Mouse (Mus musculus): ENCODE data around the gene Myo9a. TPM values are rescaled to one million over a fixed set of nuclear protein-coding genes. Genes with fewer than 3 reads are reported as not detected.
"Not testable (repeated sequence)": the region's sequence is repeated elsewhere in the genome, so short reads cannot be mapped to it uniquely, and the experiment has no call there.

Myo9a gene
- polyA plus RNA-seq, 1 experiment: 4.1 TPM

- WGBS: 86% methylated on average over 8 of the region's 8 CpGs
Measured at GRCm38 (mm10) chr9:59952515-59953070, 201.9 kb downstream of the Myo9a start.

GRCm38 (mm10) chr9:59953556-59953955 lies 202.9 kb downstream of the Myo9a start:
- Histone ChIP-seq H3K27me3 (ENCODE audit: control insufficient read depth, insufficient read depth, low read length) (no peaks in the 10 kb centered on the region), H3K27ac (ENCODE audit: control insufficient read depth, insufficient read depth, low read length) (no peak overlapping the region), H3K4me1 (replicated peaks; ENCODE audit: control insufficient read depth, insufficient read depth, low read length) (no peaks in the 10 kb centered on the region), H3K36me3 (ENCODE audit: control insufficient read depth, insufficient read depth, low read length) (no peaks in the 10 kb centered on the region), H3K4me3 (ENCODE audit: control insufficient read depth, insufficient read depth, low read length) (no peak overlapping the region)
- 83% methylated on average over 7 of the region's 7 CpGs for WGBS
- DNase-seq: no peak
- TF ChIP-seq CTCF (IDR thresholded peaks at IDR 0.05; ENCODE audit: borderline replicate concordance, control insufficient read depth, extremely low read depth, insufficient read depth, low read length, poor library complexity) (no peak), POLR2A (IDR thresholded peaks at IDR 0.05; ENCODE audit: control insufficient read depth, extremely low read depth, insufficient read depth, low read length, poor library complexity) (no peak)

More at GRCm38 (mm10) chr9:59952515-59953070, 201.9 kb downstream of the Myo9a start:
- Histone ChIP-seq H3K27me3 (ENCODE audit: control insufficient read depth, insufficient read depth, low read length) (no peaks in the 10 kb centered on the region), H3K36me3 (ENCODE audit: control insufficient read depth, insufficient read depth, low read length) (no peaks in the 10 kb centered on the region), H3K4me1 (replicated peaks; ENCODE audit: control insufficient read depth, insufficient read depth, low read length) (no peaks in the 10 kb centered on the region), H3K4me3 (ENCODE audit: control insufficient read depth, insufficient read depth, low read length) (no peak overlapping the region), H3K27ac (ENCODE audit: control insufficient read depth, insufficient read depth, low read length) (no peak overlapping the region)
- no peak for DNase-seq
- no peak for TF ChIP-seq CTCF (IDR thresholded peaks at IDR 0.05; ENCODE audit: borderline replicate concordance, control insufficient read depth, extremely low read depth, insufficient read depth, low read length, poor library complexity)
- TF ChIP-seq POLR2A (IDR thresholded peaks at IDR 0.05; ENCODE audit: control insufficient read depth, extremely low read depth, insufficient read depth, low read length, poor library complexity): no peak

- WGBS: 86% methylated on average over 3 of the region's 3 CpGs
- TF ChIP-seq CTCF (IDR thresholded peaks at IDR 0.05; ENCODE audit: borderline replicate concordance, control insufficient read depth, extremely low read depth, insufficient read depth, low read length, poor library complexity): no peak
- TF ChIP-seq POLR2A (IDR thresholded peaks at IDR 0.05; ENCODE audit: control insufficient read depth, extremely low read depth, insufficient read depth, low read length, poor library complexity): no peak
- DNase-seq: no peak
- no peaks in the 10 kb centered on the region for H3K36me3 ChIP-seq (ENCODE audit: control insufficient read depth, insufficient read depth, low read length)
- H3K4me1 ChIP-seq (replicated peaks; ENCODE audit: control insufficient read depth, insufficient read depth, low read length): no peaks in the 10 kb centered on the region
- no peaks in the 10 kb centered on the region for H3K27me3 ChIP-seq (ENCODE audit: control insufficient read depth, insufficient read depth, low read length)
- no peak overlapping the region for H3K27ac ChIP-seq (ENCODE audit: control insufficient read depth, insufficient read depth, low read length)
- H3K4me3 ChIP-seq (ENCODE audit: control insufficient read depth, insufficient read depth, low read length): no peak overlapping the region
Measured at GRCm38 (mm10) chr9:59955199-59955598, 204.5 kb downstream of the Myo9a start.

- DNase-seq: no peak
- Histone ChIP-seq H3K27me3 (ENCODE audit: control insufficient read depth, insufficient read depth, low read length) (no peaks in the 10 kb centered on the region), H3K4me1 (replicated peaks; ENCODE audit: control insufficient read depth, insufficient read depth, low read length) (no peaks in the 10 kb centered on the region), H3K27ac (ENCODE audit: control insufficient read depth, insufficient read depth, low read length) (no peak overlapping the region), H3K36me3 (ENCODE audit: control insufficient read depth, insufficient read depth, low read length) (no peaks in the 10 kb centered on the region), H3K4me3 (ENCODE audit: control insufficient read depth, insufficient read depth, low read length) (no peak overlapping the region)
- TF ChIP-seq POLR2A (IDR thresholded peaks at IDR 0.05; ENCODE audit: control insufficient read depth, extremely low read depth, insufficient read depth, low read length, poor library complexity): no peak
- TF ChIP-seq CTCF (IDR thresholded peaks at IDR 0.05; ENCODE audit: borderline replicate concordance, control insufficient read depth, extremely low read depth, insufficient read depth, low read length, poor library complexity): no peak
- WGBS: 93% methylated on average over 6 of the region's 6 CpGs
Measured at GRCm38 (mm10) chr9:59955692-59956091, 205.0 kb downstream of the Myo9a start.

GRCm38 (mm10) chr9:59956496-59956895 lies 205.8 kb downstream of the Myo9a start:
- H3K27me3 ChIP-seq (ENCODE audit: control insufficient read depth, insufficient read depth, low read length): no peaks in the 10 kb centered on the region
- no peak for TF ChIP-seq POLR2A (IDR thresholded peaks at IDR 0.05; ENCODE audit: control insufficient read depth, extremely low read depth, insufficient read depth, low read length, poor library complexity)
- TF ChIP-seq CTCF (IDR thresholded peaks at IDR 0.05; ENCODE audit: borderline replicate concordance, control insufficient read depth, extremely low read depth, insufficient read depth, low read length, poor library complexity): no peak
- no peaks in the 10 kb centered on the region for H3K36me3 ChIP-seq (ENCODE audit: control insufficient read depth, insufficient read depth, low read length)

GRCm38 (mm10) chr9:59958115-59958514 lies 207.4 kb downstream of the Myo9a start:
- H3K27ac ChIP-seq (ENCODE audit: control insufficient read depth, insufficient read depth, low read length); H3K27me3 ChIP-seq (ENCODE audit: control insufficient read depth, insufficient read depth, low read length); DNase-seq; H3K4me1 ChIP-seq (replicated peaks; ENCODE audit: control insufficient read depth, insufficient read depth, low read length); H3K36me3 ChIP-seq (ENCODE audit: control insufficient read depth, insufficient read depth, low read length); H3K4me3 ChIP-seq (ENCODE audit: control insufficient read depth, insufficient read depth, low read length): not testable (repeated sequence)
- 84% methylated on average over 1 of the region's 1 CpGs for WGBS

More at GRCm38 (mm10) chr9:59956496-59956895, 205.8 kb downstream of the Myo9a start:
- 70% methylated on average over 6 of the region's 6 CpGs for WGBS
- Histone ChIP-seq H3K27ac (ENCODE audit: control insufficient read depth, insufficient read depth, low read length) (no peak overlapping the region), H3K4me3 (ENCODE audit: control insufficient read depth, insufficient read depth, low read length) (no peak overlapping the region), H3K4me1 (replicated peaks; ENCODE audit: control insufficient read depth, insufficient read depth, low read length) (no peaks in the 10 kb centered on the region)
- DNase-seq: no peak

GRCm38 (mm10) chr9:59959276-59959675 lies 208.6 kb downstream of the Myo9a start:
- H3K4me1 ChIP-seq (replicated peaks; ENCODE audit: control insufficient read depth, insufficient read depth, low read length): no peaks in the 10 kb centered on the region
- no peak overlapping the region for H3K4me3 ChIP-seq (ENCODE audit: control insufficient read depth, insufficient read depth, low read length)
- TF ChIP-seq CTCF (IDR thresholded peaks at IDR 0.05; ENCODE audit: borderline replicate concordance, control insufficient read depth, extremely low read depth, insufficient read depth, low read length, poor library complexity) (peak; percentile 60; the same call in 1 of the 2 replicates), POLR2A (IDR thresholded peaks at IDR 0.05; ENCODE audit: control insufficient read depth, extremely low read depth, insufficient read depth, low read length, poor library complexity) (no peak)
- under 1% methylated on average over 8 of the region's 8 CpGs for WGBS
- H3K36me3 ChIP-seq (ENCODE audit: control insufficient read depth, insufficient read depth, low read length): no peaks in the 10 kb centered on the region
- peak; percentile 87 for DNase-seq
- H3K27ac ChIP-seq (ENCODE audit: control insufficient read depth, insufficient read depth, low read length): no peak overlapping the region
- H3K27me3 ChIP-seq (ENCODE audit: control insufficient read depth, insufficient read depth, low read length): no peaks in the 10 kb centered on the region

All from thymus, adult 2 months (tissue).